Mouse (Mus musculus) adrenal gland, postnatal 14 days (tissue): ENCODE measurements around the gene Tnn. TPM values are rescaled to one million over a fixed set of nuclear protein-coding genes. Genes with fewer than 3 reads are reported as not detected.

Source experiments
- DNase-seq: peaks from one replicate; pipeline ENCODE4 v3.0.0; 2021; ENCODE audit warnings: mixed read lengths
- long read RNA-seq, 2 experiments: library from polyadenylated mRNA; stranded (forward); transcript quantifications; one replicate each; pipeline ENCODE4 v2.0.0; 2021
- total RNA-seq: library from RNA; stranded (reverse); gene quantifications from 2 replicates; pipeline ENCODE4 v1.2.3, GENCODE M21; 2021

Tnn gene
- 0.30 and 0.60 TPM in 2 replicates for total RNA-seq
- long read RNA-seq, experiment 1, result 0 reads
- long read RNA-seq, experiment 2, result 0 reads

- no peak for DNase-seq
These were observed at the start of gene Tnn for GRCm38 (mm10) chr1:160153480-160153879. Gene Tnn (minus strand): TSS chr1:160153580.

- DNase-seq, result no peak
These were observed 41.9 kb upstream of the Tnn start for GRCm38 (mm10) chr1:160195337-160195663.

DNA sequence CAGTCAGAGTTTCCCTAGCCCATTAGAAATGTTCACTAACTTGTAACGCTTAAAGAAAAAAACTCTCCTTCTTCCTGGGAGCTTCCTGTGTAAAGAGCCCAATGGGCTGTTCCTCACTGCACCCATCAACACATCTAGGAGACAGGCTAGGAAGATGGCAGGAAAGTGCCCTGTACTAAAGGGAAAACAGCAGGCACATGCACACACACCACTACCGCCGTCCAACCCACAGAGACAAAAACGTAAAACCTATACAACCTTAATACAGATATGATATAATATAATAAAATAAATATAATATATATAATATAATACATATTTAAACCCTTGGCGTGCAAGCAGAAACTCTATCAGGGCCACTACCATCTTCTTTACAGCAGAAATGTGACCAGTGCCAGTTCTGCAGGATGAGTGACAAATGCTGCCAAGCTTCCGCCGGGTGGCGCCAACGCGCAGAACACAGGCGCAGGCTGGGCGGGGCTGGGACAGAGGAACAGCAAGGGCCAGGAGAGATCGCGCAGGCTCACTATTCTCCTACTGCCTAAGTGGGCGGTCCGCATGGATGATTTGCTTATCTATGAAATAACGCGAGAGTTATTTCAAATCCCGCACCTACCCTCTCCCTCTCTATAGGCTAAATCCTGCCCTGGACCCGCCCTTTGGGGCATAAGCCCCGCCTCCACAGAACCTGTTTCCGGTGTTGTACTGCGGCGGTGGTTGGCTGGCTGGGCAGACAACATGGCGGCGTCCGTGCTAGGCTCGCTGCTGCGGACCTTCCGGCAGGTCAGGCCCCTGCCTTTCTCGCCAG is 41.4 kb upstream of the Tnn start, which contains the start of gene Mrps14:
Gene Mrps14, plus strand, starts transcription at position 687 of the 808 bp plus-strand sequence.
- peak; percentile 99 for DNase-seq

GRCm38 (mm10) chr1:160184506-160184905 is 31.1 kb upstream of the Tnn start:
- peak; percentile 27 for DNase-seq

DNA sequence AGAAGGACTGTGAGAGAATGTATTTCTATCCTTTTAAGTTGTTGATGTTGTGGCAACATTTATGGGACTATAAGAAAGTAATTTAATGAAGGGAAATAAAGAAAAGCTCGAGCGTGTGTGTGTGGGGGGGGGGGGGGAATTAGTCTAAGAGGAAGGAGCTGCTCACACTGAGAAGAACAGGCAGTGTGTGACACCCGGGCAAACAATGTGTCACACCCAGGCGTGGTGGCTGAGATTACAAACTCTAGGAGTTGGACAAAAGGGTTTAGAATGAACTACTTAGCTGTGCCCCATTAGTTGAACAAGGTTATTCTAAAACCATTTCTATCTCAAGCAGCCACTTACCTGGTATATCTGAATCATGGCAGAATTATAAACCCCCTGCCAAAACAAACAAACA is 27.8 kb upstream of the Tnn start:
- no peak for DNase-seq

DNA sequence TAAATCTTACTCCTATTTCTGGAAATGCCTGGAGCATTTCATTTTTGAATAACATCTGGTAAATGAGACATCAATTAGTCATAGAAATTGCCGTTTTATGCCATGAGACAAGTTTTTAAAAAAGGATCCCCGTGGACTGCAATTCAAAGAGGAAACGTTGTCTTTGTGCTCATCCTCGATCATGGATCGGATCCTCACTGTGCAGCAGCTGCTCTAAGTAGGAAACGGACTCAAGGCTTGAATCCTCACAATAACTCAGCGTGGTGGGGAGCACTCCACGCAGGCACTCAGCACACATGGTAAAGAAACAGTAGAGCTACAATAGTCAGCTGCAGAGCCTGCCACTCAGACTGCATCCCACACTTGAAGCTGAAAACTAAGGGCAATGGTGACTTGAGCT is 23.5 kb upstream of the Tnn start:
- DNase-seq, result no peak

DNA sequence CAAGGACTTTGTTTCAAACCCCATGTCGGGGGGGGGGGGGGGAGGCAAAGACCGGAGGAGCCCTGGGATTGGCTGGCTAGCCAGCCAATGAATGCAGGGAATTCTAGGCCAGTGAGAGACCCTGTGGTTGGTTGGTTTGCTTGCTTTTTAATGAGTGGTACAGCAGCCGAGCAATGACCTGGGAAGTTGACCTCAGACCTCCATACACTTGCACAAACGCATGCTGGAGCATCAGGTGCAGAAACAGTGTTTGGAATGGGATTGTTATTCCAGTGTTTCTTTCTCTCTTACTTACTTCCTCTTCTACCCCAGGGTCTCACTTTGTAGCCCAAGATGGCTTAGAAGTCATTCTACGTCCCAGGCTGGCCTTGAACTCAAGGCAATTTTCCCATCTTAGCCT is 13.2 kb upstream of the Tnn start:
- no peak for DNase-seq

GRCm38 (mm10) chr1:160158190-160158589 is 4.8 kb upstream of the Tnn start:
- no peak for DNase-seq

- no peak for DNase-seq
These were observed 2.7 kb downstream of the Tnn start for GRCm38 (mm10) chr1:160150726-160151125.

- no peak for DNase-seq
These were observed 4.0 kb downstream of the Tnn start for GRCm38 (mm10) chr1:160149291-160149906.

DNA sequence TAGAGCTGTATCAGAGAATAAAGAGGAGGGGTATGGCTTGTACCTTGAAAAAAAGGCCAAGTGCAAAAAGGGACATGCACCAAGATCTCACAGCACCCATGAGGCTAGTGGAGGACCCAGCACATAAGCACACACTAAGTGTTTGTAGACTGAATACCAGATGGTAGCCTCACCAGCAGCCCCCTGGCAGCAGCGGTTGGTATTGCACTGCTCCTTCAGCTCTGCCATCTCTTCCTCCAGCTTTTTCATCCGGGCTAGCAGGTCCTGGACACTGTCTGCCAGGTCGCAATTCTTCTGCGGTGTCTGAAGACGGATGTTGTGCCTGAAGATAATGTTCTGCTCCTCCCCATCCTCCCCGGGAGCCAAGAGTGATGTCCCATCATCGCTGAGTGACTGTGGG is 6.1 kb downstream of the Tnn start:
- no peak for DNase-seq

DNA sequence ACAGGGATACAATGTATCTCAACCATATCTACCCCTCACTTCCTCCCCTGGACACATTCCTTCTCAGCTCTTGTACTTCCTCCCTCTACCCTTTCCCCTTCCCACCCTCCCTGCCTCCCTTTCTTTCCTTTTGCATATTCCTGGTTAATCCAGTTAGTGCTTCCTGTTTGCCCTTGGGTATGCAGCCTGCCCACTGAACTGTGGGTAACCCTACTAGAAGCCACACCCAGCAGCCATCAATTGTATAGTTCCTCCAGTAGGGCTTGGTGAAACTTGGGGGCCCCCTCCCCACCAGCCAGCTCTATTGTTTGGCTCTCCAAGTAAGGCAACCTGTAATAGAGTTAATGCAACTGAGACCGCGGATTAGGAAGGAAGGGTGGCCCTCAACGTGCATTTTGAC is 7.8 kb downstream of the Tnn start:
- DNase-seq, result no peak

DNA sequence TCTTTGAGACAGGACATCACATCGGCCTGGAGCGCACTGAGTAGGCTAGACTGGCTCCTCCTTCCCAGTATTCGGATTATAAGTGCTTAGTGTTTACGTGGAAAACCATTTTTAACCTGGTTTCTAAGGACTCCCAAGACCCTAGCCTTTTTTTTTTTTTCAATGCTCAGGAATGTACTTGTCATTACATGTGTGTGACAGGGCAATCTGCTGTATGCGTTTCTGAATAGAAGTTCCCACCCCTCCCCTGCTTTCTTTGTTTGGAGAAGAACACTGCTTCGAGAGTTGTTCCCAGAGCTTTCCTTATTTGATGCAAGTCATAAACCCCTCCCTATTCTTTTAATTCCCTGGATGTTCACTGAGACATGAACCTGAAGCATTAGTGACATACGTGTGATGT is 9.0 kb downstream of the Tnn start:
- DNase-seq, result no peak

GRCm38 (mm10) chr1:160136362-160136890 is 17.0 kb downstream of the Tnn start:
- DNase-seq, result no peak

DNA sequence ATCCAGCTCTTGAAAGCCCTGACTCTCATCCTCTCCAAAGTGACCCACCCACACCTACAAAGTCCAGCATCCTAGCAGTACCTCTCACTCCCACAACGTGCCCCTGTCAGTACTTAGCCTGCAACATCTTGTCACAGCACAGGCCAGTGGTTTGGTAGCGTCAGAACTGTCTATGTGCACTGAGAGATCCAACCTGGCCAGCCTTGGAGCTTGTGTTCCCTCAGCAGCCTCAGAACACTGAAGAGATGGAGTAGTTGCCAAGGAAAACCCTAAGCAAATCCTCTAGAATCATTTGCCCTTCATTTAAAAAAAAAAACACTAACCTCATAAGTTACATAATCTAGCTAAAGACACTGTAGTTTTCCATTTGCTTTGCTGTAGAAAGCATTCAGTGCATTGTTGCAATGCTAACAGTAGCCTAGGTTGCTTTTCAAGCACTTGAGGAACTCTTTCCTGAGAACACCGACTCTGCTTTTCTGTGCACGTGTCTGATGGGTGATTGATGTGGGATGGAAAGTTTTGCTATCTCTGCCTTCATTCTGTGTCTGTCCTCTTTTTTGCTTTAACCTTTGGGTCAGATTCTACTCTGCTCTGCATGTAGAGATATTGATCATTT is 19.8 kb downstream of the Tnn start:
- DNase-seq, result no peak

DNA sequence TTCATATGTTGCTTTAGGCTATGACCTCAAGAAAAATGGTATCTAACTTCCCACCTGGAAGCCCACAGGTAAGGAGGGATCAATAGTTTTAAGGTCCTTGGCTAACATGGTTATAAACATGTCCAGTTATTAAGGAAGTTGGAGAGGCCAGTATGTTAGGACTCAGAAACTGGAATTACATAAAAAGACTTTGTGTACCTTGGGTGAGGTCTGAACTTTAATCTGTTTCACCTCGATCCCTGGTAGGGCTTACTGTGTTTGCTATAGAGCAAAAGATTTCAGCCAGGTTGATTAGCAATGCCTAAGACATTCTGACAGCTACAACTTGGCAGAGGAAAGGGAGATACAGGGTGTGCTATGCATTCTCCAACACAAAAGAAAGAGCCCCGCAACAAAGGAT is 29.4 kb downstream of the Tnn start:
- DNase-seq, result no peak

GRCm38 (mm10) chr1:160108604-160109003 is 44.8 kb downstream of the Tnn start:
- DNase-seq, result no peak

GRCm38 (mm10) chr1:160105426-160105825 is 48.0 kb downstream of the Tnn start:
- no peak for DNase-seq

DNA sequence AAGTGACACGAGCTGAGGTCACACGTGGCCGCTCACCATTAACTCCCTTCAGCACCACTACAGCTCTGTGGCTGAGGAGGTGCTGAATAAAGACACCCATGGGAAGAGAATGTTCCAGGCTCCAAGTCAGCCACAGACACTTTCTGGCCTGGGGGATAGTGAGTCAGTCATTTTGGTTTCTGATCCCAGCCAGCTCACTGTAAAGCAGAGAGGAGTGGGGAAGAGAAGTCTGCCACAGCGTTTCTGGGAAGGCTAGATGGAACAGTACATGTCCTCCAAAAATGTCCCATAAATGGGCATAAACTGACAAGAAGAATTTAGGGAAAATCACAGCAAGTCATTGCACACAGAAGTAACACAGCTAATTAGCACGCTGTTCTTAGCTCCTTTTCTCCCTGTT is 52.4 kb downstream of the Tnn start:
- no peak for DNase-seq

DNA sequence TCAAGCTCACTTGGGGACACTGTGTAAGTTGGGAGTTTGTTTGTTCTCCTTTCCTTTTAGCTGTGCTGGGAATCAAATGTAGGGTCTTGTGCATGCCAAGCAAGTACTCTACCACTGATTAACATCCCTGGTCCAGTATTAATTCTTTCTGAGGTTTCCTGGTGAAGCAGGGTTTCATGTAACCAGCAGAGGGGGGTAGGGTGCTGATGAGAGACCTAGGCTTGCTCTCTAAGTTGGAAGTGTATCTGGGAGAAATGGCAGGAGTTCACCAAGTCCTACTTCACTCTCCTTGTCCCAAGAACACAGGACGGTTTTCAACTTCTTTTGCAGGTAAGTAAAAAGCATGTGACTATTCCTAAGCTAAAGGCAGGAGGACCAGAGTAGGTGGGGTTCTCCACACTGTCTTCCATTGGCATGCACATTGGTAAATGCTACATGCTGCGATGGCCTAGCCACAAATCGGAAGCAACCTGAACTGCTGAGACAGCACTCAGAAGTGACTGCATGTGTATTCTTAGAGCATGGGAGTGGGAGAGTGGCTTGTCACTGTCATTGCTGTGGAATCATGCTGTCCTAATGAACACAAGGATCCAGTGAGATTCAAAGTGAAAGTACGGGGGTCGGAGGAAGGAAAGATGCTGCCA is 53.6 kb downstream of the Tnn start:
- DNase-seq, result peak; percentile 28

- no peak for DNase-seq
These were observed 66.7 kb downstream of the Tnn start for GRCm38 (mm10) chr1:160086651-160087050.

DNA sequence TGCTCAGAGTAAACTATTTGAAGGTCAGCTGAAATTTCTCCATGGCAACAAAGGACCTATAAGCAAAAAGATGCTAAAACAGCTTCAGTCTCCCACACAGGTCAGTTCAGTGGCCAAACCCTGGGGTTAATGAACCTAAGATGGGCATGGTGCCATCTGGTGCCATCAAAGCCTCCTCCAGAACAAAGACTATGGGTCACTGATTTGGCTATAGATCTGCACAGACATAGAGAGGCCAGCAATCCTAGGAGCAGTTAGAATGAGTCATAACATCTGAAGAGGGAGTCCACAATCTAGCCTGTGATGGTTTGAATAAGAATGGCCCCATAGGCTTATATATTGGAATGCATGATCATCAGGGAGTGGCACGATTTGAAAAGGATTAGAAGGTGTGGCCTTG is 69.1 kb downstream of the Tnn start:
- no peak for DNase-seq

DNA sequence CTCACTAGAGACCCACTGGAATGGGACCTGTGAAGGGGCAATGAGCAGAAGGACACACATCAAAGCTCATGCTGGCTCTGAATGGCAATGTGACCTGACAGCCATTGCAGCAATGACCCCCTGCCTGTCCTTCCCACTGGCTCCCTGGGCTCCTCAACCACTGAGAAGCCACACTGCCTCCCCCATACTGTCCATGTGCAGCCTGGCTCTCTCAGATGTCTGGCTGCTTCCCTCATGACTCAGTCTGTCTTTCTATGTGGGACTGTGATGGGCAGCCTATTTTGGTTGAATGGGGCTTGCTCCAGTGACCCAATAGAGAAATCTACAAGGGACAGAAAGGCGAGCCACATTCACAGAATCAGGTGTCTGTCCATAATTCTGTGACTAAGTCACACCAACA is 70.7 kb downstream of the Tnn start:
- DNase-seq, result no peak
